Mouse (Mus musculus): ENCODE data around the gene Dab2.

DNA sequence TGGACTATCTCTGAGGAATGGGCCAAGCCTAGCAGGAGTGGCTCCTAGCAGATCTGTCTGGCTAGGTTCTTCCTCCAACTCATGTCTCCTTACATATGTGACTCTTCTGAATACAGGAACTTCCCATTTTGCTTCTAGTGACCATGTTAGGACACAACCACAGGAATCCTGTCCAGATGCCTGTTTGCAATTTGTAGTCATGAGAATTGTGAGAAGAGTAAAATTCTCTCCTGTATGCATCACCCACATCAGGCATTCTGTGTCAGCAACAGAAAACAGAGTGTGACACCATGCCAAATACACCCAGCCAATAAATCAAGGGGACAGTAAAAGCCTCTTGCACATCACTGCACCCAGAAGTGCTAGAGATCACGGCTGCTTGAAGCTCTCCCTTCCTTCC lies 146.6 kb downstream of the Dab2 start:
- TF ChIP-seq CTCF (IDR thresholded peaks at IDR 0.05; ENCODE audit: borderline replicate concordance, extremely low read depth, insufficient read depth, insufficient read length) = no peak
- TF ChIP-seq POLR2A (IDR thresholded peaks at IDR 0.05; ENCODE audit: borderline replicate concordance, extremely low read depth, insufficient read depth, insufficient read length, poor library complexity, severe bottlenecking) = no peak

Data from brain, embryonic 14.5 days (tissue).